Mouse (Mus musculus): ENCODE results near the gene Fignl2. TPM values are rescaled to one million over a fixed set of nuclear protein-coding genes. Genes with fewer than 3 reads are reported as not detected.

The Fignl2 gene
- total RNA-seq, 2 experiments from 2014 or later: 3.5 to 3.9 TPM

DNA sequence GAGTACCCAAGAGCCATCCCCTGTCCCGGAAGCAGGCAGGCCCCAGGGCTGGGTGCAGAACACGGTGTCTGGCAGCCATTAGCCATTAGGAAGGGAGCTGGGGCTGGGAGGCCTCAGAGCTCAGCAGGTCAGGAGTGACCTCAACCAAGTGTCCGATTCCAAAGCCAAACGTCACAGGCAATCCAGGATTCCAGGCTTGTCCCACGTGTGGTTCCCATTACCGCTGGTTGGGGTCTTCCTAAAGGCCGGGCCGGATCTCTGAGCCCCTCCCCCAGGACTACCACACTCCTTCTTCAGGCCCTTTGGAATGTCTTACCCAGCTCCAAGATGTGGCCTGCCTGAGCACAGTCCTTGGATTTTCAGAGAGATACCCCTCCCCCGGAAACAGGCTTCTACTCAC lies 16.6 kb upstream of the Fignl2 start:
- intact Hi-C loops (cut with DNase I): no loop called here
- no peak for DNase-seq

DNA sequence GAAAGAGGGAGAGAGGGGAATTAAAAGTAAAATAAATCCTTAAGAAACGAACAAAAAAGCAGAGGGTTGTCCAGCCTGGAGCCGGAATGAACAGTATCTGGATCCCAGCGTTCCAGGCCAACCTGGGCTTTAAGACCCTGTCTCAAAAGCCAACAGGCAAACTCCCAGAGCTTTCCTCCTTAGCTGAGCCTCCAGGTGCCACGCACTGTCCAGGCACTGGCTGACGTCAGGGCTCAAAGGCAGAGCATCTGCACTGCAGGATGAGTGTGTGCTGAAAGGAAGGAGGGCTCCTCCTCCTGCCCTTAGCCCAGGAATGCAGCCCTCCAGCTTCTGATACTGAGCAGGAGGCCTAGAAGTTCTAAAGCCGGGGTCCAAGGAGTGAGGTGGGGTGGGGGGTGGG lies 15.6 kb upstream of the Fignl2 start:
- intact Hi-C loops (cut with DNase I): no loop called here

GRCm38 (mm10) chr15:101092829-101093648 lies 14.7 kb upstream of the Fignl2 start:
- intact Hi-C loops (cut with DNase I): no loop called here
- no peak for DNase-seq

More for the DNA sequence above, 15.6 kb upstream of the Fignl2 start:
- DNase-seq: no peak

GRCm38 (mm10) chr15:101092121-101092828 lies 13.9 kb upstream of the Fignl2 start:
- DNase-seq: no peak
- intact Hi-C loops (cut with DNase I): no loop called here

DNA sequence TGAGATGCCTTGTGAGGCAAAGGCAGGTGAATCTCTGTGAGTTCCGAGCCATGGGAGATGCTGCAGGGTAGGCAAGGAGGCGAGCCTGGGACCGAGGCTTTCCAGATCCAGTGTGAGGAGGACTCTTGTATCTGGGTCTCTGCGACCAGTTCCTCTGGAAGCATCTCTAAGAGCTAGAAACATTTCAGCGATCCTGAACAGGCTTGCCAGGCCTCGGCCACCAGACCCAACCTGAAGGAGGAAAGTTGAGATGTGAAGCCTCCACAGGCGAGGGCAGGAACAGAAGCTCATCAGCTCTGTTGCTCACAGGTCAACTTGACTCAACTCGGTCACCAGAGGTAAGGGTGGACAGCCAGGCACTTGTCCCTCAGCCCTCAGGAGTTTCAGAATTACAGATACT lies 13.2 kb upstream of the Fignl2 start:
- DNase-seq: no peak
- intact Hi-C loops (cut with DNase I): no loop called here

- intact Hi-C loops (cut with DNase I): no loop called here
- DNase-seq: no peak
These were observed 9.9 kb upstream of the Fignl2 start for GRCm38 (mm10) chr15:101088291-101088690.

DNA sequence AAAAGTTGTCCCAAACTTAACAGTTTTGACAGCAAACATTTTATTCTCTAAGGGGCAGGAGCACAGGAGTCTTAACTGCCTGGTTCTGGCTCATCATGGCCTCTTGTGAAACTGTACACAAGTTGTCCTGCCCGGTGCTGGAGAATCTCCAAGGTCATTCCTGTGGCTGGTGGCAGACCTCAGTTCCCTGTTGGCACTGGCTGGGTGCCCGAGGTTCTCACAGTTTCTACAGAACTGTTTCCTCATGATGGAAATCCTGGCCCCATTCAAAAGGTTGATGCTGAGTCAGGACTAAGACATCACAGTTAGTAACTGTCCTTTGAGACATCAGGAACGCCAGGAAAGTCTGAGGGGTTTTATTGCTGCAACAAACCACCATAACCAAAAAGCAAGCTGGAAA lies 8.6 kb upstream of the Fignl2 start:
- DNase-seq: no peak
- intact Hi-C loops (cut with DNase I): no loop called here

DNA sequence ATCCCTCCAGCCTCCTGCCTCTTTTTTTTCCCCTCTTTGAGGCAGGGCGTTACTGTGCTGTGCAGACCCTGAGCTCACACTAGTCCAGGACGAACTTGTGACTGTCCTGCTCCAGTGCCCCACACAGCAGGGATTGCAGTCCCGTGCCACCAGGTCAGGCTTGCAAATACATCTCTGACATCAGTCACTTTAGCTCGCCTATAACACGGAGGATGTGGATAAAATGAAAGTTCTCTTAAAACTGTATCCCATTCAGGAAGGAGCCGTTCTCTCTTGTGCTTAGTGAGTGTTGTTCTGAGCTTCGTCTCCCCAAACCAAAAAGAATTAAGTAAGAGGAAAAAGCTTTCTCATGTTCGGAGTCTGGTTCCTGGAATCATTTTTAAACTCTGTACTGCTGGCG lies 8.1 kb upstream of the Fignl2 start:
- intact Hi-C loops (cut with DNase I): no loop called here
- DNase-seq: no peak

- DNase-seq: no peak
- intact Hi-C loops (cut with DNase I): no loop called here
These were observed 6.1 kb upstream of the Fignl2 start for GRCm38 (mm10) chr15:101084499-101084898.

GRCm38 (mm10) chr15:101082236-101082635 lies 3.9 kb upstream of the Fignl2 start:
- DNase-seq: no peak
- intact Hi-C loops (cut with DNase I): no loop called here

DNA sequence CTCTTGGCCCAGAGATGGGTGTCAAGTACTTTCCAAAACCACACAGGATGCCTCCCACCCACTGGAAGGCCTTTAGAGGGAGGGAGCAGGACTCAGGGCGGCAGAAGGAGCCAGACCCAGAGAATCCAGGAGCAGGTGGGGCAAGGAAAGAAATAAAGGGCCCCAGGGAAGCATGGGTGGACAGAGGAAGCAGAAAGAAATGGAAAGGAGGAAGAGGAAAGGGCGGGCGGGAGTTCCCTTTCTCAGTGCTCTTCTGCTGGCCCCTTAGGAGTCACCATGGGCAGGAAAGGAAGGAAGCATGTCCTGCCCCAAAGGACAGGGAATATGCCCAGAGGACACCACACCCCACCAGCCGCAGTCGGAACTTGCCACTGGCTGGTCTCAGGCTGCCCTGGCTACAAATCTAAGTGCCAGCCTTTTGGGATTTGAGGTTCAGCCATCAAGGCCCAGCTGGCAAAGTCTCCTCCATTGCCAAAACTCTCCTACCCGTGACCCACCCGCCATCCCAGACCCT lies 2.7 kb upstream of the Fignl2 start:
- intact Hi-C loops (cut with DNase I): no loop called here
- no peak for DNase-seq

- DNase-seq: no peak
- intact Hi-C loops (cut with DNase I): no loop called here
These were observed 1.7 kb upstream of the Fignl2 start for GRCm38 (mm10) chr15:101080031-101080520.

GRCm38 (mm10) chr15:101078731-101079156 lies 377 bp upstream of the Fignl2 start:
- intact Hi-C loops (cut with DNase I): loop anchor here (2.0 kb wide), 1 partner anchor 26 kb away; no protein-coding TSS in a partner anchor
- DNase-seq: peak; percentile 89

GRCm38 (mm10) chr15:101077001-101077812 lies 1.2 kb downstream of the Fignl2 start:
- intact Hi-C loops (cut with DNase I): no loop called here
- DNase-seq: no peak

DNA sequence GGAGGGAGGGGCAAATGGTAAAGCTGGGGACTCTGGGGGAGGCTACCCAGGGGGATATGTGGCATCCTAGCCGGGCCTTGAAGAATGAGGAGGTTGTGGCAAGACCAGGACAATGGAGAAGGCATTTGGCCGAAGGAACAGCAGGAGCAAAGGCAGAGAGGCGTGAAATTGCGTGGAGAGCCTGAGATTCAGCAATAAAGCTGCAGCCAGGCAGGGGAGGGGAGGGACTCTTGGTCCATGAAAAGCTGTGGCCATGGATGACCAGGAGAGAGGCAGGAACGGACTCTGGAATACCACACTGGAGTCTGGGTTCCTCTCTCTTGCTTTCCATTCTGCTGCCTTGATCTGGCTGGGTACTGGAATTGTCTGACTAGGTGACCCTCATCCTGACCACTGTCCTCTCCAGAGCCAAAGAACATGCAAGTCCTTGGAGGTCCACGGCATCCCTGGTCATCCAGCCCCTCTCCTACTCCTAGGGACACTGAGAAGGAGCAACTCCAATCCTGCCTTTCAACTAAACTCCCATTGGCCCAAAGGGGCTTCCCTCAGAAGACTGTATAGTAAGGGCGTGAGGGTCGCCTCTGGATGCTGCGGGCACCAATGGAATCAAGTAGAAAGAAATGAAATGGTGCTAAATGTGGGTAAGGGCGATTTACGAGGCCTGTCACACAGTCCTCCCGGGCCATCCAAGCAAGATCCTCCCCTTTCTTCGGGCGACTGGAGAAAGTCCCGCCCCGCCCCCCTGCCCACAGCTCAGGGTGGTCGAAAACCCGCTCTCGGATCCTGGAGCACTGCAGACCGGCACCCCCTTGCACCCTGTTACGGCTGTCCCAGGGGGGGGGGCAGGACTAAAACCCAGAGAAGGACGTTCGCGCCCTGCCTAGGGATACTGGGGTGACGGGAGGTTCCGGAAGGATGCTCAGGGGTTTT lies 2.0 kb downstream of the Fignl2 start:
- no peak for DNase-seq
- intact Hi-C loops (cut with DNase I): no loop called here

- no peak for DNase-seq
- intact Hi-C loops (cut with DNase I): no loop called here
These were observed 2.7 kb downstream of the Fignl2 start for GRCm38 (mm10) chr15:101075656-101076055.

- intact Hi-C loops (cut with DNase I): no loop called here
- no peak for DNase-seq
These were observed 3.2 kb downstream of the Fignl2 start for GRCm38 (mm10) chr15:101075150-101075549.

GRCm38 (mm10) chr15:101074067-101074466 lies 4.3 kb downstream of the Fignl2 start:
- DNase-seq: no peak
- intact Hi-C loops (cut with DNase I): no loop called here

DNA sequence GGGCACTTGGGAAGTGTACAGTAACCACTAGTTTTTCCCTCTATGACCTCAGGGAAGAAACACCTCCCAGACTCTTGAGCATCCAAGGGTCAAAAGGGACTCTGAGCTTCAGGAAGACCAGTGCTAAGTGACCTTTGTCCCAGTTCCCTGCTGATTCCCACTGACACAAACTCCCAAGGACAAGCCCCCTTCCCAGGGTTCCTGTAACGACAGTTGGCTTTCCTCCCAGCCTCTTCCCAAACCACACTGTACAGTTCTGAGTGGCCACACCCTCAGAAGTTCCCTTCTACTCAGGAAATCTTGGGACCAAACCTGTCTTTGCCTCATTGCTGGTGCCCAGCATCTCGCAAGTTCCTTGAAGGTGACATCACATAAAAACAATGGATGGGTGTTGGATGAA lies 5.6 kb downstream of the Fignl2 start:
- intact Hi-C loops (cut with DNase I): no loop called here
- DNase-seq: no peak

DNA sequence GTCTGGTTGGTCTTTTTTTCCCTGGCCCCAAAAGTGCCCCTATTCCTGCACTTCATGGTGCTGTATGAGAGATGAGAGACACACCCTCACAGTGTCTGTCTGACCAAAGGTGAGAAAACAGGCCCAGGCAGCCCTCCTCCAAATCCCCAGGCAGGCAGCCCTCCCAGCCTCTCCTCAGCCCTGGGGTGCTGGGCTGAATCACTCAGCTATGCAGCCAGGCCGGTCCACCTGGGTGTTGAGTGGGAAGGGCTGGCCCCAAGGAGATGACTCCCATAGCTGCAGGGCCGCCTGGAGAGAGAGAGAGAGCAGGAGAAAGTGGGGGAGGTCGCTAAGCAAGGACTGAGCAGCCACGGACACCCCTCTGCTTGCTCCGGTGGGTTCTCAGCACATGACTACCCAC lies 7.6 kb downstream of the Fignl2 start:
- intact Hi-C loops (cut with DNase I): no loop called here
- no peak for DNase-seq

All from heart, postnatal 10 days (tissue).